Mouse (Mus musculus) thymus, postnatal 36 days (tissue): ENCODE measurements around the gene Ranbp10.
"Not testable (repeated sequence)": the region's sequence is repeated elsewhere in the genome, so short reads cannot be mapped to it uniquely, and the experiment has no call there.

Source experiments
- DNase-seq, 2 experiments: peaks; one replicate each; pipeline ENCODE4 v3.0.0; 2022; ENCODE audit warnings: mixed read lengths in 2 of 2

Ranbp10 gene

DNA sequence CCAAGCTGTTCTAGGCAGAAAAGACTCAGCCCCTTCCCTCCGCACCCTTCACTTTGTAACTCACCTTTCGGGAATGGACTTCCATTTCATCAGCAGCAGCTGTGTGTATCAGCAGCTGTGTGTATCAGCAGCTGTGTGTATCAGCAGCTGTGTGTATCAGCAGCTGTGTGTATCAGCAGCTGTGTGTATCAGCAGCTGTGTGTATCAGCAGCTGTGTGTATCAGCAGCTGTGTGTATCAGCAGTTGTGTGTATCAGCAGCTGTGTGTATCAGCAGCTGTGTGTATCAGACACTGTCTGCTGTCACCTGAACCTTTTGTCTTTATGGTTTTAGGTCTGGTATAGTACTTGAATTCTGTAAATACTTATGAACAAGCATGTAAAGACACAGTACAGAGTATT lies 6.6 kb upstream of the Ranbp10 start:
- DNase-seq, result not testable (repeated sequence)

DNA sequence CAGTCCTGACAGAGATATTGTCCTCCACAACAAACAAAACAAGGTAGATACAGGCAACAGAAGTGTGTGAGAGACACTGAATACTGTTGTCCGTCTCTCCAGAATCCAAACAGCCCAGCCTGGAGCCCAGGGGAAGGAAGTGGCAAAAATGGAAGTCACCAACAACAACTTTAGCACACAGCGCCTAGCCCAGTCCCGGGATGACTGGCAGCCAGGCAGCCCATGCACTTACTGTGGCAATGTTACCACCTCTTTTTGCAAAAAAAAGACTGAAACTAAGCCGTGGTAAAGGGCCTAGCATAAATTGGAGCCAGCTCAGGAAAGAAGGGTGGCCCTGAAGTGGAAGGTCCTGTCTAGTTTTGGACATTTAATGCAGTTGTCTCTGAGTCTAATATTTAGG lies 771 bp downstream of the Ranbp10 start:
- peak in 1 of 2 experiments; percentile 9 for DNase-seq

DNA sequence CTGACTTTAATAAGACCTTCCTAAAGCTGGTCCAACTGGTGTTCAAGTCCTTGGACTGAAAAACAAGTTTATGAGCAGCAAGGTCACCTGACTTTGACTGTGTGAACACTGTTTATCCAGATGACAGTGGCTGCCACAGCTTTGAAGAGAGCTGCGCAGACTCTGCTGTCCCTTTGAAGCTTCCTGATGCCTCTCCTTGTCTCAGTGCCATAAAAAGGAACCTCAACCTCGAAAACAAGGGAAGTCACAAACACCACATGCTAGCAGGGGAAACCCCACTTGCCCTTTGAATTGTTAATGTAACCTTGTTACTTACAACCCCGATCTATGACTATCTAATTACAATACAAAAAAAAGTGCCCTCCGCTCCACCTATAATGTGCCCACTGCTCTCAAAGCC lies 1.6 kb downstream of the Ranbp10 start:
- DNase-seq, result no peak

DNA sequence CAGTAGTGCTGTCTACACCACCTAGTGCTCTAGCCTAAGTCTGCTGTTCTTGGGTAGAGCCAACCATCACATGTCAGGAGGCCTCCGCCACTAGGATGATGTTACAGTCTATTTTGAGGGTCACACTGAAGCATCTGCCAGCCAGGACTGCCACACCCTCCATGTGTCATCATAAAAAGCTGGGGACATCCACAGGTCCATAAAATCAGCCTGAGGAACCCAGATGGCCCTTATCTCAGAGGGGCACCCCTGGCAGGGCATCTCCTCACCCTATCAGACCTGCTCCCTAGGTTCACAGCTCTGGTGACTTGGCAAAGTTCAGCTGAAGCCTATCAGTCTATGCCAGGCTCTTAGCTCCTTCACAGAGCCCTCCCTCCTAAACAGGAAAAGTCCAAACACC lies 6.2 kb downstream of the Ranbp10 start:
- no peak for DNase-seq

DNA sequence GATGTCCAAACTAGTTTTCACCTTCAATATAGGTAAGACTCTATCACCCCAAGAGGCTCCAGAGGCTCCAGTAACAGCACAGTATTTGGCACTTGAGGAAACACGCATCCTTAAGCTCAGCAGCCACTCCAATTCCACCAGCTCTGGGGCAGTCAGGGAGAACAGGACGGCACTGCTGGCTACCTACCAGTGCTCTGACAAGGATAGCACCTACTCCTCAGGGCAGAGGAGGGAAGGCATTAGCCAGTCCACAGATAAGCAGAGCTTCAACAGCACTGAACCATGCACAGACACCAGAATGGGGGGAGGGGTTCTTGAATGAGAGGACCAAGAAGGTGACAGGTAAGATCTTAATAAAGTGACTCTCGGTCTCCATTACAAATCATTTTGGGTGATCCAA lies 7.5 kb downstream of the Ranbp10 start:
- DNase-seq, result no peak

DNA sequence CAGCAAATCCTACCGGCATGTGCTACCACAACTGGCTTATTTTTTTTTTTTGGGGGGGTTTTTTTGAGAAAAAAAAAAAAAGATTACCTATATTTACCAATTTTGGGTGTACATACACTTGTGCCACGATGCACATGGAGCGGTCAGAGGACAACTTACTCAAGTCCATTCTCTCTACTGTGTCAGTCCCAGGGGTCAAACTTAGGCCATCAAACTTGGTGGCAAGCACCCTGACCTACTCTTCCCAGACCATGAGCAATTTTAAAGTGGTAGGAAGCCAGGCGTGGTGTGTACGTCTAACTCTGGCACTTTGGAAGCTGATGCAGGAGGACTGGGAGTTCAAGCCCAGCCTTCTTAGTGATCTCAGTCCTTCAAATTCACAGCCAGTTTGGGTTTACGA lies 13.9 kb downstream of the Ranbp10 start:
- no peak for DNase-seq

DNA sequence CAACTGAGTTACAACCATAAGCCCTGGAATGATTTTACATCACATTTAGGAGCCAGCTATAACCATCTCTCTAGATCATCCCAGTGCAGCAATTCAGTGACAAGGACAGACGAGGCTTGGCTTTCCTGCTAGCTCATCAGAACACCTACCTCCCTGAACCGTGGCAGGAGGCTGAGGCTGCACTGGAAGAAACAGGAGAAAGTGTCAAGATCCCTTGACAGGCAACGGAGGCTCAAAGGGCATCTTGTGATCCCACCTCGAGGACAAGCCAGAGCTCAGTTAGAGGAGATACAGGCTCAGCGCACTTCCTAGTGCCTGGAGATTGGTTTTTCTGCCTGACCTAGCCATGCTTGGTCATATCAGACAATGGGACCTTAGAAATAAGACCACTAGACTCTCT lies 14.6 kb downstream of the Ranbp10 start:
- no peak for DNase-seq

DNA sequence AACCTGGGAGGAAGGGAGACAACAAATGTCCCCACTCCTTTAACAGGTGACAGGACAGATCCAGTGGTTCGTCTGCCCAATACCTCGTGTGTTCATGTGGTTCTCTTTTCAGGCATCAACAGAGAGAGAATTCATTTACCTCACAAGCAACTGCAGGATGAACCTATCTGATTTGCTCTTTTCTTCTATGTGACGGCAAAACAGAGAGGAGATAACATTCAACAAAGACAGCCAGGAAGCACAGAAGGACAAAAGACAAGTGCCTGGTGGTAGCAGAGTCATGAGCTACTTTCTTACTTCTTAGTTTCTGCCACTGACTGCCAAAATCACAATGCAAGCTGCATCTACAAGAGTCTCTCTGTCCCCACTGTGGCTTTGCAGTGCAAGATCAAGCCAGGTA lies 15.6 kb downstream of the Ranbp10 start:
- no peak for DNase-seq

DNA sequence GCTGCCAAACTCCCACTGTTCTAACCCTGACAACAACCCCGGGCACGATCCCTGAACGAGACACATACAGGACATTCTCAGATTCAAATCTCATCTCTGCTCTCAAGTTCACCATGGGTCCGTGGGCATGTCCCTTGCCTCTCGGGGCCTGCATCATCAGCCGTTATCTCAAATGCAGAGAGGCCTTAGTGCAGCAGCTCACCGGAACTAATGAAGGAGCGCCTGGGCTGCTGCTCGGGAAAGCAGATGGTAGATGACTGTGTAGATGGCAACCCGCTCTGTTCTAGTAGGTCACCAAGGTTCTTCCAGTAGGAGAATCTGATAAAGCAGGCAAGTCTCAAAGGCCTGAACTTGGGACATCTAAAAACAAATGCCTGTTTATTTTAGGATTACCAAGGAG lies 16.1 kb downstream of the Ranbp10 start:
- no peak for DNase-seq

DNA sequence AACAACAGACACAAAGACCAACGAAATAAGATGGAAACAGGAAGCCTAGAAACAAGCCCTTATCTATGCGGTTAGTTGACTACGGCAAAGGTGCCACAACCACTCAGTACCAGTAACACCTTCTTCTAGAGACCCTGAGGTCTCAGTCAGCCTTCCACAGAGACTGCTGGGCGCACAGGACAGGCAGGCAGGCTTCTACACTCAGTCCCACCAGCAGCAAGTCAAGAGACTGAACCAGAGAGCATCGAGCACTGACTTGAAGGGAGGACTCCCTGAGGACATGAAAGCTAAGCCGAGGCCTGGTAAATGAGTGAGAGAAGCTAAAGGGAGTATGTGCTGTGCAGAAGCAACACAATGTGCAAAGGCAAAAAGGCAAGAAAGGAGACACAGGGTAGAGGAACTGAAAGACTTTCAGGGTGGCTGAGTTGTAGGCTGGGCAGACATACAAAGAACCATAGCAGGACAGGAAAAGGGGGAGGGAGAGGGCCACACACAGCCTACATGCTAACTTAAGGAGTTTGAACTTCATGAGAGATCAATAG lies 16.8 kb downstream of the Ranbp10 start:
- peak in 1 of 2 experiments; percentile 10 for DNase-seq

DNA sequence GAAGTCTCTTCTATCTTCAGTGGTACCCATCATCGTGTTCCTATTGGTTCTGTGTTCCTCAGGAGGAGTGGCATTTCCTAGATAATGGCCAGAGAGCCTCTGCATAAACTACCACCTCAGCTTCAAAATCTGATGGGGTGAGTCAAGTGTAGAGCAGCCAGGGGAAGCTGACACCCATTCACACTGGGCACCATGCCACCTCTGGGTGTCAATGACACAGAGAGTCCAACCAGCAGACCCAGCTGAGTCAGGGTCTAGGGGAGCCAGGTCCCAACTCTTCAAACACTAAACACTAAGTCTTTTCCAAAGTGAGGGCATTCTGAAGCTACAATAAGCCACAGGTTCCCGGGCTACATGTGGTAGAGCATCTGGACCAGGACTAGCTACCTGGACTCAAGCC lies 18.7 kb downstream of the Ranbp10 start:
- DNase-seq, result no peak

DNA sequence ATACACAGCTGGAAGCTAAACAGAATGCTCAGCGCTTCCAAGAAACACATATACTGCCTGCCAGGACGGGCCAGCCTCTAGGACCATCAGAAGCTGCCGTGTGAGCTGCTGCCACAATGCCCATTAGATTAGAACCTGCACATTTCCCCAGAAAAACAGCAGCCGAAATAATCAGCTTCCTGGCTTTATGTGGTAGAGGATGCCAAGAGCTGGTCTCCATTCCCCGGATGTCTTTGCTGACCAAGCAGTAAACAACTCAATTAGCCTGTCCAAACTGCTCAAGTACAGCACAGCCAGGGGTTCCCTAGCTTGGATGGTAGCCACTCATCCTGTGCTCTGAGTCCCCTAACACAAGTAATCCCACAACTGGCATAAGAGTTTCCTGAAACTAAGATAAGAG lies 19.4 kb downstream of the Ranbp10 start:
- DNase-seq, result no peak

DNA sequence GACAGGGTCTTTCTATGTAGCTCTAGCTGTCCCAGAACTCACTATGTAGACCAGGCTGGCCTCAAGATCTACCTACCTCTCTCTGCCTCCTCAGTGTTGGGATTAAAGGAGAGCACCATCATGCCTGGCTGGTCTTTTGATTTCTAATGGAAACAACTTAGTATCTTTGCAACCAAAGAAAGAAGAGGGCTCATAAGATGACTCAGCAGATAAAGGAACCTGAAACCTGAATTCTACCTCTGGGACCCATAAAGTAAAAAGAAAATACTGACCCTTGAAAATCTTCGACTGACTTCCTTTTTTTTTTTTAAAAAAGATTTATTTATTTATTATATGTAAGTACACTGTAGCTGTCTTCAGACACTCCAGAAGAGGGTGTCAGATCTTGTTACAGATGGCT lies 21.2 kb downstream of the Ranbp10 start:
- DNase-seq, result no peak

DNA sequence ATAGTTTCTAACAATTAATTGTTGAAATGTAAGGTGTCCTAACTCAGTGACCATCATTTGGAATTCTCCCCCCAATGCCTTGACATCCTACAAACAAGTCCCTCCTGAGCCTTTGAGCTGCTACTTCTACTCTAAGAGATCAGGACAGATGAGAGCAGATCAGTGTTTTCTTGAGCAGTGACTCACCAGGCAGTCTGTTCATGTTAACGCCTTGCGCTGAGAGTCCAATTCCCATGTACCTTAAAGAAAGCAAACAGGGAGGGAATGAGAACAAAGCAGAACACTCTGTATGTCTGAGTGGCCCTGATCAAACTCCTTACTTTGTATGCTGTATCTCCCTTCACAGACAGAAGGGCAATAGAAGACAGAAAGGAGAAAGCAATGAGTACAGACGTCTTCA lies 21.8 kb downstream of the Ranbp10 start:
- DNase-seq, result no peak

DNA sequence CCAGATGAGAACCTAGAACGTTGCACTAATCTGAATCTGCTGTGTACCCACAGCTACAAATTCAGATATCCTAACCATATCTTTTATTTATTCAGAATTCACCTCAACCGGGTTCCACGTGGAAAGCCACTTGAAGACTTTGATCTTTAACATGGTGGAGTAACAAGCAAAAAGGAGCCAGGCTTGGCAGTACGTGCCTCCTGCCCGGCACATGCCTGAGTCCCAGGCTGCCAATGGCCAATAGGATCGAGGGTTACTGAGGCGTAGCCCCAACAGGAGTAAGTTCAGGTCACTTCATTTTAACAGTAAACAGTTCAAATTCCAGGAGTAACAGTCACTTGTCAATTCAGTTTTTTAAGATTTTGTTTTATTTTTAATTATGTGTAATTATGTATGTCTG lies 22.4 kb downstream of the Ranbp10 start:
- no peak for DNase-seq

DNA sequence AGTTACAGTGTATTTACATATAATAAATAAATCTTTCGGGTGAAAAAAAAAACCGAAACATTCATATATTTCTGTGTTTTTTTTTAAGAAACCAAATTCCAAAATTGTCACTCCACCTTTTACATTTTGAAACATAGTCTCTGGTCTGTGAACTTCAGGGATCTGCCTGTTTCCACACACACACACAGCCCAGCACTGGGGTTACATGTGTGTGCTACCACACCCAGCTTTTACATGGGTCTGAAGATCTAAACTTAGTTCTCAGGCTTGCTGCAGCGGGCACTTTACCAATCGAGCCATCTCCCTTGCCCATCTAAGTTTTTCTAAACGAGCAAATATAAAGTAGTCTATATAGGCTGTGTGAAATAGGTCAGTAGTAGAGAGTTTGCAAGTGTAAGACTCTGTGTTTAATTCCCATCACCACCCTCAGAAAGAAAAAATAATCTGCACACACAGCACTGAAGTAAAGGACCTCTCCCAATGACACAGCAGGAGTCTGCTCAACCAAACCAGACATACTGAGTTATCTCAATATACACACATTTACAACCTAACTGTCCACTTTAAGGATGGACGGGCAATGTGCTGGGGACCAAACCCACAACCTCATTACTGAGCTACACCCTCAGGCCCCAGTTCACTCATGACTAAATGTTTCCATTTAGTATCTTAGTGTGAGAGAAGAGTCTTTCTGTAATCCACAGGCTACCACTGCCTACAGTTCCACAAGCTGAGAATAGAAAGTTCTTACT lies 25.8 kb downstream of the Ranbp10 start:
- no peak for DNase-seq

DNA sequence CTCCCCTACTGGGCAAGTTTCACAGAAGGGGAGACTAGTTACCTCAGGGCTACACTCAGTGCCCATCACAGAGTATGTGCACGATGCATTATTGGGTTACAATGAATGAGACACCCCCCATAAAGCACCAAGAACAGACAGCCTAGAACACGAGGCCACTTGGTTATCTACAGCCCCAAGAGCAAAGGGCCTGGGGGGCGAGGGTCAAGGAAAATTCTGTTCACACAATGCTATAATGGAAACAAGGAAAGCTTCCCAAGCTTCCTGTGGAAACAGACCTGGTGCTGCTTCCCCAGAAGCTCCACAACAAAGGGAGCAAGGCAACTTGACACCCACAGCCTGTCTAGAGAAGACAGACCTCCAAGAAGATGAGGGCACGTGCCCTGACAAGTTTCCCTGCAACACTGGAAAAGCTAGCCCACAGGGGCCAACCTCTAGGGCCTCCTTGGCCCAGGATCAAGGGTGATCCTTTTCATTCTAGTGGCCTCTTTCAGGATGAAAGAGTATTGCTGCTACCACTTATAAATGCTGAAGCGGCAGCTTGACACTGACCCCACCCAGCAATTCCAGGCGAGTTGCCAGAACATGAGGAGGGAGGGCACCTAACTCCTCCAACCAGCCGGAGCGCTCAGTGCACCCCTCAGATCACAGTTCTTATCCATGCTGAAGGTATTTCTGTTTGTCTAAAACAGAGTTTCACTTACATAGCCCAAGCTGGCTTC lies 27.9 kb downstream of the Ranbp10 start:
- DNase-seq, result no peak

DNA sequence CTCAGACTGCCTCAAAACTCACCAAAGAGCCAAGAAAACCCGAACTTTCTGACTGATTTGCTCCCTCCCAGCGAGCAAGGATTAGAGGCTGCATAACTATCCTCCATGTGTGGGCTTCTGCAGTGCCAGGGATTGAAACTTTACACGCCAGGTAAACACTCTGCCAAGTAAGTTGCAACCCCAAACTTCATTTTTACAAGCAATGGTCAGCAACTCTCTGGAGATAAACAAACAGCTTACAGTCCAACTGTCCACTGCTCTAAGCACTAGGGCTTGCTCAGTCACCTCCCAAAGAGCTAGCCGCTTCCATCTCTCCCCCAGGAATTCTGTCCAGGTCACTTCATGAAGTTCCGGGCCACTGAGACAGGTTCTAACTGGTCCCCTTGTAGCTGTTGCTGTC lies 28.7 kb downstream of the Ranbp10 start:
- no peak for DNase-seq

DNA sequence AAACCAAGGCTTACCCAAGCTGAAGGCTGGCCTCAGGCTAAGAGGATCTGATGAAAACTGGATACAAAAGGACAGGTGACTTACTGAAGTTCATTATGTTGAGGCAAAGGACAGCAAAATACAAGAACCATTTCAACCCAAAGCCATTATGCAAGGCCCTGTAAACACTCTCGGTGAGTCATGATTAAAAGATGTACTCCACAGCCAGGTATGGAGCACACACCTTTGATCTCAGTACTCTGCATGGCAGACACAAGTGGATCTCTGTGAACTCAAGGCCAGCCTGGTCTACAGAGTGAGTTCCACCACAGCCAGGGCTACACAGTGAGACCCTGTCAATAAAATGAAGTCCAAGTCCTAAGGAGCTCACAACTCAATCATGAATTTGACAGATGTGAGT lies 31.4 kb downstream of the Ranbp10 start:
- no peak for DNase-seq

DNA sequence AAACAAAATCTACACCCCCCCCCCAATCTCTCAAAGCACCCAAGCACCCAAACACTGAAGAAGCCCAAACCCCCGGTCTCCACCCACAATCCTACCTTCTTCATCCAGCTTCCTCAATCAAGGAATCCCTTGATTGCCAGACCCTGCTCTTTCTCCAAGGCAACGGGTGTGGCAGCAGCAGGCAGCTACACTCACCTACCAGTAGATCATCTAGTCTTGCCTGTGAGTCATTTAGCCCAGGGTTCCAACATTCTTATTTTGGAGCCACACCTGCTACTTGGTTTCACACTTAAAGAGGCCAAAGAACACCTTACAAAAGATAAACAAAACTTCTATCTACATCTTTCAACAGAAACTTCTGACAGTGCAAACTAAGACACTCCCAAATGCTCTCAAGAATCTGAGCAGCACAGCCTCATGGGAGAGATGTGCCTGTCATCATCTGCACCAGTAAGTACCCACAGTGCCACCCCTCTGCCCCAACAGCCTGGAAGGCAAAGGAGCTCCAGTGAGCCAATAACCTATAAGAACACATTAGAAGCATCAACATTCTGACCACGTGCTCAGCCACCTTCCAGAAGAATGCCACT lies 33.0 kb downstream of the Ranbp10 start:
- no peak for DNase-seq

DNA sequence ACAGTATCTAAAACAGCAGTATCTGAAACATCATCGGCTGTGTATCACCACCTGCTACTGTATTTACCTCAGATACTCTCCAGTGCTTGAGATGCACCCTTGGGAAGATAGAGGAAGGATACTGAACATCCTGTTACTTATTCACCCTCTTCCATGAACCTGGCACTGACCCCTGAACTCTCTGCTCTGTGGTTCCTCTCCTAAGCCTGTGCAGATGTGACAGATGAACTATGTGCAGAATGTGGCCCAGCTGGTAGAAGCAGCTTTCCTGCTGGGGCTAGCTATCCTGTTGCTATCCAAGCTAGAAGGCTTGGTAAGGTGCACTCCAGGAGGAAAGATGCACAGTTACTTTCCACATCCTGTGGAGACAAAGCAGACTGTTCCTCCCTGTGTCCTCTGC lies 33.8 kb downstream of the Ranbp10 start:
- no peak for DNase-seq

DNA sequence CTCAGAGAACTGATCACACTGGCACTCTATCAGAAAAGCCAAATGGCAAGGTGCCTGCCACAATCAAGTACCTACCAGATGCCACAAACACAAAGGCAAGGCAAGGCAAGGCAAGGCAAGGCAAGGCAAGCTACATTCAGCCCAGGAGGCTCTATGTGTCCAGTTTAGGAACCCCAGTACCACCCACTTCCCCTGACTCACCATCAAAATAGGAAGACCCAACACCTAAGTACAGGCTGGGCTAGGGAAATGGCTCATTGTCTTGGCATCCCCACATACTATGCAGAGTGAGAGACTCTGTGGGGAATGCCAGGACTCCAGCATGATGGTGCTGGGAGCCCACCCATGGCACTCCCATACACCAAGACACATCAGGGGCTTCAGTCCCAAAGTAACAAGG lies 37.5 kb downstream of the Ranbp10 start:
- DNase-seq, result no peak

DNA sequence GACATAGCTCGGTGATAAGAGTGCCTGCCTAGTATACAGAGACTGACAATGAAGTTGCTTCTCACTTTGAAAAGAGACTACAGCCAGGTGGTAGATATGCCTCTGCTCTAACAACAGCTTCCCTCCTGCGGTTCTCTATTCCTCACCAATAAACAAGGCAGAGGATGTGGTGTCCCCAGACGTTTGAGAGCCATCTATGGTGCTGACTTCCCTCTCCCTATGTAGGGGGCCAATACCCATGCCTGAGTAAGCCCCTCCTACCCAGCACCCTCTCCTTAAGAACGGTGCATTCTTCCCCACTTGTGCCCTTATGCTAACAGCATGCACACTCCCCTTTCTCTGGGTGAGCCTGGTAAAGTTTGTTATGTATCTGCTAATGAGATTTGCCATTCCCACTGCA lies 38.2 kb downstream of the Ranbp10 start:
- DNase-seq, result peak; percentile 21 to 50

DNA sequence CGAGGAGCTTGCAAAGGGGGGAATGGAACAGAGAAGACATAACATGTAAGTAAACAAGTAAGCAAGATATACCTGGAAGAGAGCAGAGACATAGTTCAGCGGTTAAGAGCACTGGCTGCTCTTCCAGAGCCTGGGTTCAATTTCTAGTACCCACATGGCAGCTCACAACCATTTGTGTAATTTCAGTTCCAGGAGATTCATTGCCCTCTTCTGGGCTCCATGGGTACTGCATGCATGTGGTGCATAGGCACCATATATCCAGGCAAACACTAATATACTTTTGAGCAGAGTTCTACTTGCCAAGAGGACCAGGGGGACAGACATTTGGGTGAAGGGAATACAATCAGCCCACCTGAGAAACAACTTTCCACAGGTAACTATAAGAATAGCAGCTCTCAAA lies 38.9 kb downstream of the Ranbp10 start:
- DNase-seq, result peak; percentile 68 to 75
